Mouse (Mus musculus) liver, embryonic 14.5 days (tissue): ENCODE measurements around the gene Rasa4.

Source experiments
- CTCF ChIP-seq: IDR thresholded peaks from 2 replicates; pipeline ENCODE4 v1.5.1; 2016; ENCODE audit warnings: antibody characterized with exemption, low read depth, control low read depth
- EP300 ChIP-seq: IDR thresholded peaks from 2 replicates; pipeline ENCODE4 v1.6.1; 2016; ENCODE audit warnings: antibody characterized with exemption, low read depth

- no peak for TF ChIP-seq CTCF
- no peak for TF ChIP-seq EP300
These were observed 24.8 kb downstream of the Rasa4 start for GRCm38 (mm10) chr5:136108486-136108885.
